Mouse (Mus musculus) bone marrow macrophage, adult 2 months (primary cell): ENCODE data around the gene Mxra8. TPM values are rescaled to one million over a fixed set of nuclear protein-coding genes. Genes with fewer than 3 reads are reported as not detected.

Experiments used
- H3K27ac ChIP-seq: 2 replicates; pipeline ENCODE4 v1.5.1; 2012; ENCODE audit warnings: low read depth, low read length; ENCODE audit not compliant: insufficient read depth
- H3K4me1 ChIP-seq: 2 replicates; pipeline ENCODE4 v1.6.1; 2012; ENCODE audit warnings: low read length; ENCODE audit not compliant: control insufficient read depth, insufficient read depth
- H3K4me3 ChIP-seq: 2 replicates; pipeline ENCODE4 v1.5.1; 2012; ENCODE audit warnings: mild to moderate bottlenecking, low read length, moderate library complexity; ENCODE audit not compliant: insufficient read depth
- CTCF ChIP-seq: IDR thresholded peaks from 2 replicates; pipeline ENCODE4 v1.5.1; 2012; ENCODE audit warnings: low read depth, mild to moderate bottlenecking, low read length, moderate library complexity
- POLR2A ChIP-seq: IDR thresholded peaks from 2 replicates; pipeline ENCODE4 v1.6.1; 2012; ENCODE audit warnings: mild to moderate bottlenecking, low read depth, low read length, borderline replicate concordance
- polyA plus RNA-seq: library from polyadenylated mRNA; stranded (reverse); fragments of >200 nt; gene quantifications from 2 replicates; pipeline ENCODE4 v1.2.4, GENCODE M21; 2012; ENCODE audit not compliant: missing spikeins, insufficient read depth, insufficient read length

Gene Mxra8
- polyA plus RNA-seq, 1 experiment, result 1.2 TPM

DNA sequence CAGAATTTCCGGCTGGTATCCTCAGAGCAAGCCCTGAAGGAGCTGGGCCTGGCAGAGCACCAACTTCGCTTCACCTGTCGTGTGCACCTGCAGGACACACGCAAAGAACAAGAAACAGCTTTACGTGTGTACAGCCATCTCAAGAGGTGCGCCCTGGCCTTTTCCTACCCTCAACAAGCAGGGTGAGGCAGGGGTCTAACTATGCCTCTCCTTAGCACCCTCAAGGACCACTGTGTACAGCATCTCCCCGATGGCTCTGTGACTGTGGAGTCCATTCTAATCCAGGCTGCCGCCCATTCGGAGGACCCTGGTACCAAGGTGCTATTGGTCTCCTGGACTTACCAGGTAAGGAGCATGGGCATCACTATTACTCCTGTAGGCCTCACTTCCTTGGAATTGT, 48.7 kb downstream of the Mxra8 start:
- Histone ChIP-seq H3K4me1 (peaks cover 1% of the 10 kb centered on the region), H3K4me3 (no peak overlapping the region), H3K27ac (no peak overlapping the region)
- TF ChIP-seq CTCF, result no peak
- TF ChIP-seq POLR2A, result no peak

DNA sequence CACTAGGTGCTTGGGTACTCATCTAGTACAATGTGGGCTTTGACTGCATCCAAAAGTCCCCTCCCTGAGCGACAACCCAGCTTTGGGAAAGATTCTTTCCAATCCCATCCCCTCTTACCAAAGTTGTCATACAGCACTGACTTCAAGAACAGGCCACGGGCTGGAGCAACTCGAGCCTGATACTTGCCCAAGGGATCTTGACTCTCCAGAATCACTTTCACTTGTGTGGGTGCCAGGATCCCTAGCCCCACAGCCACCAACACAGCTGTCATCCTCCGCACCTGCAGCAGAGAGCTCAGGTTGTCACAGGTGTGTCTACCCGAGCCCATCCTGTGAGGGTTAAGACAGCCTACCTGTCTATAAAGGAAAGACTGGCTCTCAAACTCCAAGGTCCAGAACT, 49.8 kb downstream of the Mxra8 start:
- TF ChIP-seq POLR2A (no peak), CTCF (no peak)
- Histone ChIP-seq H3K27ac (no peak overlapping the region), H3K4me1 (peaks cover 11% of the 10 kb centered on the region), H3K4me3 (no peak overlapping the region)

DNA sequence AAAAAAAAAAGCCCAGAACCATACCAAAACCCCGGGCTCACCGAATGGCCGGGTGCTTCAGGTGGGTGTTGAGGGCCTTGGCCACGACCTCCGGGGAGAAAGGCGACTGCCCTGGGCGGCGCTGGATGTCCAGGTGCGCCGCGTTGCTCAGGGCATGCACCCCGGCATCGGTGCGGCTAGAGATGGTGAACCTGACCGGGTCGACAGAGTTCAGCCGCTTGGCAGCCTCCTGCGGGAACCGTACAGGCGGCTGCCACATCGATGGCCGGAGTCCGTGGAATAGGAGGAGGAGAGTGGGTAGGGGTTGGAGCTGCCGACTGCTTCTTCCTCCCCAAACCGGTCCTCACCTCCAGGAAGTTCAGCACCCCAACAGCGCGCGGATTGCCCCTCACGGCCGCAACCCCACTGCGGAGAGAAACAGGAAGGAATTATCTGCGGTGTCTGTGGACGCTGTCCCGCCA, 51.6 kb downstream of the Mxra8 start:
- Histone ChIP-seq H3K4me1 (peaks cover 28% of the 10 kb centered on the region), H3K4me3 (peak overlapping the region; percentile 88), H3K27ac (no peak overlapping the region)
- TF ChIP-seq CTCF (no peak), POLR2A (no peak)

DNA sequence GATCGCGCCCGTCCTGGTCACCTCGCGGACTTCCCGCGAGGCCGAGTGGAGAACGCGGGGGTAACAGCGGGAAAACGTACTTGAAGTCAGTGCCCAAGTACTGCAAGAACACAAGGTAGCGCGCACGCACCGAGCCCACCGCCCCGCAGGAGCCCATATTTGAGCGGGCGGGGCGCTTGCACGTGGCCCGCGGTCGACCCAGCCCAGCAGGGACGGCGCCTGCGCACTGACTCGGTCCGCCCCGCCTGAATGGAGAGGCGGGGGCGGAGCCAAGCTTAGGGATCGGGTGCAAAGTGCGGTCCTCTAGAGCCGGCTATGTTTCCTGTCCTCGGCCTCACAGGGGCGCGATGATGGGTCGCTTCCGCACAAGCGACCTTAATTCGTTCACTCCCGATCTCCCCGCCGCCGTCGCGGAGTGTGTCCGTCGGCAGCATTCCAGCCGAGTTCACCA, 52.1 kb downstream of the Mxra8 start, which contains the start of the genes Pusl1 and Acap3:
Gene Pusl1, minus strand, starts transcription at position 231 of the 451 bp plus-strand sequence.
Gene Acap3, plus strand, starts transcription at position 272 of the 451 bp plus-strand sequence.
- peak within 1 kb of the TSS; percentile 88 for H3K4me3 ChIP-seq
- H3K4me1 ChIP-seq, result peaks cover 30% of the 10 kb centered on the region
- peak within 1 kb of the TSS; percentile 89 for H3K27ac ChIP-seq
- TF ChIP-seq POLR2A, result no peak; the same call in 1 of the 2 replicates
- no peak for TF ChIP-seq CTCF

DNA sequence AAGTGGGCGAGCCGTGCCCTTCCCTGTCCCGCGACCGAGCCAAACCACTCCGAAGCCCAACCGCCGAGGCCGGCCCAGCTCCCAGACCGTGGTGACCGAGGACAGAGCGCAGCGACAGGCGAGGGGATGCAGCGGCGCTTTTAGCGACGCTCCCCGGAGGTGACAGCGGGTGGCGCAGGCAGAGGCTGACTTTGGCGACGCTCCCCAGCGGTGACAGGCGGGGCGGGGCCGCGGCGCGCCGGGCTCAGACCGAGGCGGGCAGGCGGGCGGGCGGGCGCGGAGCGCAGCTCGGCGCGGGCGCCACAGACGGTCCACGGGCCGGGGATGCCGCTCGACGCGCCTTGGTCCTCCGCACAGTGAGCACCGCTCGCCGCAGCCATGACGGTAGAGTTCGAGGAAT, 52.5 kb downstream of the Mxra8 start:
- peak overlapping the region; percentile 89 for H3K27ac ChIP-seq
- H3K4me3 ChIP-seq, result peak overlapping the region; percentile 88
- TF ChIP-seq CTCF (no peak), POLR2A (no peak)
- peaks cover 30% of the 10 kb centered on the region for H3K4me1 ChIP-seq

DNA sequence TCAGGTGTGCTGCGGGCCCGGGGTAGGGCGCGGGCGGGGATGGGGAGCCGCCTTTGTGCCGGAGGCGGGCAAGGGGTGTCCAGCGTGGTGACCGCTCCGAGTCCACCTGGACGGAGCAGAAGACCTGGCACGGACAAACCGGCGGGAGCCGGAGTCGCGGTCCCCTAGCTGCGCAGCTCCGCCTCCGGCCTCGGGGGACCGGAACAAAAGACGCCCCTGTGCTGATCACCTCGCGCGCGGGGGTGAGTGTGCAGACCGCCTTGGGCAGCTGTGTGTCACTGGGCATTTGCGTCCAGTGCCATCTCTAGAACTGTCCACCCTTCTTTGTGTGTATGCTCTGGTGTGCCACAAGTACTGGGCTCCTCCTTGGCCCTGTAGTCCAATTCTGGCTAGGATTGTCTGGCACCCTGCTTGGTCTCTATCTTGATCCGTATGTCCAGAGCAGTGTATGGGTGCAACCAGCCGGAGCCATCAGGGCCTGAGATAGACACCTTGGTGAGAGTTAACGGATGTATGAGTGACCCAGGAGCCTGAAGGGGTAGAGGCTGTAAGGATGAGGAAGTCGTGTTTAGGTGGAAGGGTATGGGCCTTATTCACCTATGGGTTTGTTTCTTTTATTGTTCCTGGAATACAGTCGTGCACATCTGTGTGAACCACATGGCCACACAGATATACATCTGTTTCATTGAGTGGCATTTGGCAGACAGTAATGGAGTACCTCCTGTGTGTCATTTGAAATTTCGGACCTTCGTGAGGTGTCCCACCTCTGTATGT, 53.1 kb downstream of the Mxra8 start:
- TF ChIP-seq CTCF (no peak), POLR2A (no peak)
- Histone ChIP-seq H3K27ac (peak overlapping the region; percentile 18; the same call in 1 of the 2 replicates), H3K4me3 (peak overlapping the region; percentile 88), H3K4me1 (peaks cover 30% of the 10 kb centered on the region)

DNA sequence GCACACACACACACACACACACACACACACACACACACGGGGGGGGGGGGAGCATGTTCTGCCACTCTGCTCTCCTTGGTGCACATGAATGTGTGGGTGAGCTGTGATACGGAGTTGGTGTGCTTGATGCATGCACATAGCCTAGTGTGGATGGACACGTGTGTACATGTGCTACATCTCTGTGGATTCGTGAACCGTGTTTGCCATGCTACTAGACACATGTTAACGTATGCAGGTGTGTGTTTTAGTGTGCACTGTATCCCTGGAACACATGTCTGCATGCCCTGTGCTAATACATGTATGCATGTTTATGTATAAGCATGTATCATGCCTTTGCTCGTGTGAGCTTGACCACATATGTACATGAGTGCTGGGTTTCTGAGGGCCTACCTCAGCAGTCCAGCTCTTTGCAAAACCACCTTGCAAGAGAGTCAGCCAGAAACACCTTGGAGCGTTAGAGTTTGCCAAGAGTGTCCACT, 53.8 kb downstream of the Mxra8 start:
- Histone ChIP-seq H3K4me3 (peak overlapping the region; percentile 88), H3K4me1 (peaks cover 30% of the 10 kb centered on the region), H3K27ac (no peak overlapping the region)
- TF ChIP-seq POLR2A, result no peak
- no peak for TF ChIP-seq CTCF

Other genes with a start within 250 kb of the Mxra8 start
- 11.2 and 11.4 TPM in 2 replicates for gene Slc35e2, start 238.3 kb upstream of the Mxra8 start, polyA plus RNA-seq
- gene Cdk11b, start 214.8 kb upstream of the Mxra8 start, polyA plus RNA-seq, result 102 and 117 TPM in 2 replicates
- not detected in 2 replicates for gene Gm10563, start 194.3 kb upstream of the Mxra8 start, polyA plus RNA-seq
- 0.64 and 1.9 TPM in 2 replicates for gene Mmp23, start 186.3 kb upstream of the Mxra8 start, polyA plus RNA-seq
- gene Mib2, start 170.5 kb upstream of the Mxra8 start, polyA plus RNA-seq, result 39.9 and 48.7 TPM in 2 replicates
- 1.0 and 1.6 TPM in 2 replicates for gene Fndc10, start 145.3 kb upstream of the Mxra8 start, polyA plus RNA-seq
- 99.3 and 107 TPM in 2 replicates for gene Ssu72, start 134.9 kb upstream of the Mxra8 start, polyA plus RNA-seq
- 1.3 and 1.4 TPM in 2 replicates for gene Tmem240, start 104.9 kb upstream of the Mxra8 start, polyA plus RNA-seq
- 13.6 and 19.1 TPM in 2 replicates for gene Atad3a, start 78.6 kb upstream of the Mxra8 start, polyA plus RNA-seq
- gene Vwa1, start 65.0 kb upstream of the Mxra8 start, polyA plus RNA-seq, result not detected in 2 replicates
- 0.23 TPM in 1 of 2 replicates, not detected in the other for gene Tmem88b, start 53.8 kb upstream of the Mxra8 start, polyA plus RNA-seq
- gene Ankrd65, start 49.2 kb upstream of the Mxra8 start, polyA plus RNA-seq, result not detected in 2 replicates
- gene Mrpl20, start 36.8 kb upstream of the Mxra8 start, polyA plus RNA-seq, result 81.6 and 99.5 TPM in 2 replicates
- 100 and 112 TPM in 2 replicates for gene Ccnl2, start 27.2 kb upstream of the Mxra8 start, polyA plus RNA-seq
- gene Aurkaip1, start 8.4 kb upstream of the Mxra8 start, polyA plus RNA-seq, result 99.3 and 105 TPM in 2 replicates
- gene Dvl1, start 7.7 kb downstream of the Mxra8 start, polyA plus RNA-seq, result 20.9 and 27.3 TPM in 2 replicates
- 0.62 and 0.68 TPM in 2 replicates for gene Tas1r3, start 23.7 kb downstream of the Mxra8 start, polyA plus RNA-seq
- 11.6 and 13.9 TPM in 2 replicates for gene Cptp, start 29.8 kb downstream of the Mxra8 start, polyA plus RNA-seq
- 21.4 and 23.0 TPM in 2 replicates for gene Ints11, start 29.9 kb downstream of the Mxra8 start, polyA plus RNA-seq
- 10.7 and 13.2 TPM in 2 replicates for gene Pusl1, start 52.1 kb downstream of the Mxra8 start, polyA plus RNA-seq
- gene Acap3, start 52.1 kb downstream of the Mxra8 start, polyA plus RNA-seq, result 15.8 and 18.1 TPM in 2 replicates
- gene Ube2j2, start 104.2 kb downstream of the Mxra8 start, polyA plus RNA-seq, result 78.3 and 85.9 TPM in 2 replicates
- 32.4 and 42.7 TPM in 2 replicates for gene C1qtnf12, start 122.6 kb downstream of the Mxra8 start, polyA plus RNA-seq
- 1.7 and 2.3 TPM in 2 replicates for gene B3galt6, start 153.0 kb downstream of the Mxra8 start, polyA plus RNA-seq
- gene Sdf4, start 153.2 kb downstream of the Mxra8 start, polyA plus RNA-seq, result 197 and 213 TPM in 2 replicates
- gene Tnfrsf4, start 174.2 kb downstream of the Mxra8 start, polyA plus RNA-seq, result 1.5 and 1.7 TPM in 2 replicates
- gene Tnfrsf18, start 186.5 kb downstream of the Mxra8 start, polyA plus RNA-seq, result not detected in 2 replicates
- gene Ttll10, start 219.7 kb downstream of the Mxra8 start, polyA plus RNA-seq, result not detected in 2 replicates